Mouse (Mus musculus) testis, postnatal 10 days (tissue): ENCODE data around the gene Rpl3.

ENCODE experiments used
- DNase-seq: peaks from one replicate; pipeline ENCODE4 v3.0.0; 2021; ENCODE audit warnings: low spot score

Rpl3 gene

DNA sequence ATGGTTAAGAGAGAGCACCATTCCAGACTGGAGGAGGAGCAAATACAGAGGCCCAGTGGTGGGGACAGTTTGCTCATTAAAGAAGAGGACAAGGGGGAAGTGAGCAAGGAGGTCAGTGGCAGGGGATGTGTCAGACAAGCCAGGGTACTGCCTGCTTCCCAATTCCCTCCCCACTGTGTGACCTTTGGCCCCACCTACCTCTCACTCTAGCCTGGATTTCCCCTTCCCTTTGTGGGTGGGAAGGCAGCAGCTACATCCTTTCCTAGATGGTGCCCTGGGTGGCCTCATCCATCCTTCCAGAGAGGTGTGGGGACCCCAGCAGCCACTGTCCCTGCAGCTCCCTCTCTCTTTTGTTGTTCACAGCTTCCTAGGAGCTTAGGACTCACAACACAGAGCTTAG, 56.8 kb downstream of the Rpl3 start:
- no peak for DNase-seq

GRCm38 (mm10) chr15:80034366-80034765, 57.3 kb downstream of the Rpl3 start:
- DNase-seq, result no peak

GRCm38 (mm10) chr15:80031133-80031532, 60.5 kb downstream of the Rpl3 start:
- DNase-seq, result no peak

DNA sequence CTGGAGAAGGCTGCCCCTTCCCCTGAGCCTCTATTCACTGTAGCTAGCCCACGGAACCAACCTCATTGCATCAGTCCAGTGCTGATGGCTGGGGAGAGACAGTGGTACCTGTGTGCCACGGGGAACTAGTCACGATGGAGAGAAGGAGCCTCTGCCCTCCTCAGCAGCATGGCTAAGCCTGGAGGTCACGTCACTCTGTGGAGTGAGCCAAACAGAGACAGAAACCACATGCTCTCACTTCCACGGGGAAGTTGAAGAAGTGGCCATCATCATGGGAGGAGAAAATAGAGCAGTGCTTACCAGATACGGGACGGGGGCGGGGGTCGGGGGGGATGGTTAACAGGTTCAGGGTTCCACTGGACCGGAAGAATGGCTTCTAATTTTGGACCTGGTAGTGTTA, 61.3 kb downstream of the Rpl3 start:
- DNase-seq, result no peak

DNA sequence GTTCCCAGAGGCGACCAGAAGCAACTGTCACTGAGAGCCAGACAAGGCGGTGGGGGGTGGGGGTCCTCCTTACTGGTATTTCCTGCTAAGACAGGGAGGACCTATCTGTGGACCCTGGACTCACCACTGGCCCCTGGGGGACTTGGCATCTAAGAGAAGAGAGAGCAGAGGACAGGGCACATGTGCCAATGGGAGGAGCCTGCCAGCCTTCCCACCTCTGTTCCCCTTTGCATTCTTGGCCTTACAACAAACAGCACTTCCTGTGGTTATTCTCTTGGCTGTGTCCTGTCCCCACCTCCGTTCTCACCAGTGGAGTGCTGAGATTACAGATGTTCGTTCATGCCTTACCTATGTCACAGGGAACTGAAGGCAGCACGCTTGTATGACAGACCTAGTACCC, 62.8 kb downstream of the Rpl3 start:
- DNase-seq, result no peak
